Mouse (Mus musculus) stomach, postnatal 0 days (tissue): ENCODE results near the gene 1810010D01Rik. TPM values are rescaled to one million over a fixed set of nuclear protein-coding genes. Genes with fewer than 3 reads are reported as not detected.

Experiments used
- ATAC-seq: fragments of 200-750 bp; cut with Nextera tagmentation; 2 replicates; pipeline ENCODE4 v1.8.0; 2017; ENCODE audit not compliant: low FRiP score, low TSS enrichment
- DNase-seq: peaks from one replicate; pipeline ENCODE4 v3.0.0-alpha.2; 2016; ENCODE audit warnings: low spot score
- H3K27ac ChIP-seq: fragments of 300-500 bp; sonication (generic); replicated peaks from 2 replicates; pipeline ENCODE4 v1.5.1; 2014; ENCODE audit warnings: mild to moderate bottlenecking, control low read depth
- H3K27me3 ChIP-seq: fragments of 300-500 bp; sonication (generic); 2 replicates; pipeline ENCODE4 v1.6.1; 2014; ENCODE audit warnings: low read length; ENCODE audit not compliant: control insufficient read depth, insufficient read depth
- H3K36me3 ChIP-seq: fragments of 300-500 bp; sonication (generic); 2 replicates; pipeline ENCODE4 v1.6.1; 2014; ENCODE audit warnings: low read length, mixed read lengths; ENCODE audit not compliant: control insufficient read depth, insufficient read depth
- H3K4me1 ChIP-seq: fragments of 300-500 bp; sonication (generic); replicated peaks from 2 replicates; pipeline ENCODE4 v1.6.1; 2014; ENCODE audit warnings: antibody characterized with exemption; ENCODE audit not compliant: control insufficient read depth, insufficient read depth
- H3K4me2 ChIP-seq: fragments of 300-500 bp; sonication (generic); replicated peaks from 2 replicates; pipeline ENCODE4 v1.6.1; 2014; ENCODE audit warnings: low read depth, mild to moderate bottlenecking, control low read depth, moderate library complexity
- H3K4me3 ChIP-seq: fragments of 300-500 bp; sonication (generic); 2 replicates; pipeline ENCODE4 v1.5.1; 2014; ENCODE audit warnings: low read depth, low read length, control low read depth
- H3K9ac ChIP-seq: fragments of 300-500 bp; sonication (generic); 2 replicates; pipeline ENCODE4 v1.6.1; 2014; ENCODE audit warnings: mild to moderate bottlenecking, low read length, control low read depth, mixed read lengths
- H3K9me3 ChIP-seq: fragments of 300-500 bp; sonication (generic); 2 replicates; pipeline ENCODE4 v1.6.1; 2016; ENCODE audit warnings: low read length; ENCODE audit not compliant: control insufficient read depth
- CTCF ChIP-seq: IDR thresholded peaks from 2 replicates; pipeline ENCODE4 v1.5.1; 2016; ENCODE audit warnings: antibody characterized with exemption, low read depth, mild to moderate bottlenecking, moderate library complexity
- EP300 ChIP-seq: optimal IDR thresholded peaks from 2 replicates; pipeline ENCODE3; 2016; ENCODE audit warnings: antibody characterized with exemption
- WGBS: fragments of 180-500 bp; shearing (Covaris S2); extraction: QIAGEN DNeasy Blood & Tissue Kit; methylation state at CpG from one replicate; pipeline ENCODE4 v1.1.7; 2014; 5-methylcytosine and 5-hydroxymethylcytosine counted together
- polyA plus RNA-seq: library from polyadenylated mRNA; unstranded; fragments of >200 nt; fragmentation: Nextera tagmentation; extraction: Ambion mirVana; gene quantifications from 2 replicates; pipeline ENCODE4 v1.2.1, GENCODE M21; 2015

The 1810010D01Rik gene
- polyA plus RNA-seq, 1 experiment from 2014 or later = 111 TPM

DNA sequence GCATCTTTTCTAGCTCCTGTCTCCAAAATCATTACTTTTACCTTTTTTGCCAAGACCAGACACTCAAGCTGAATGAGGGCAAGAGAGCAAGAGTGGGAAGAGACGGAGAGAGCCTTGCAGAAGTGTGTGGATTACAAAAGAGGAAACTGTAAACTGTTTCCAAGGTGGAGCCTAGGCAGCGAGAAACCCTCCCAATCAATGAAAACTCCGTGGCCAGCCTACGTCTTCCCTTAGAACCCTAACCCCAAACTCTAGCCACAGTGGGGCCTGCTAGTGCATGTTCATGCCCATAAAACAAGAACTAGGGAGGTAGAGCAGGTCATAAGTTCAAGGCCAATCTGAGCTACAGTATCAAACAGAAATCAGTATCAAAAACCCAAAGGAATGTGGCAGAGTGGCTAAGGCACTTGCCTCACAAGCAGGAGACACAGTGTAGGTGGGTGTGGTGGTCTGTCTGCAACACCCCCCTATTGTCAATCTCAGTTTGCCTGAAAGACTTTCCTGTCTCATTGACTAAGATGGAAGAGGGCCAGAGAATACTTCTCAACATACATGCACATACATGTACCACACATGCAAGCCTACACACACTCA lies 2.7 kb upstream of the 1810010D01Rik start:
- no peaks in the 10 kb centered on the region for H3K36me3 ChIP-seq
- 71% methylated on average over 4 of the region's 4 CpGs for WGBS
- H3K4me1 ChIP-seq = peaks cover 6% of the 10 kb centered on the region
- H3K27me3 ChIP-seq = no peaks in the 10 kb centered on the region
- H3K4me3 ChIP-seq = no peak overlapping the region
- H3K9me3 ChIP-seq = no peaks in the 10 kb centered on the region
- TF ChIP-seq EP300 (no peak), CTCF (no peak)
- H3K27ac ChIP-seq = no peak overlapping the region
- ATAC-seq = no peak
- no peak overlapping the region for H3K4me2 ChIP-seq
- H3K9ac ChIP-seq = no peak overlapping the region
- DNase-seq = no peak

DNA sequence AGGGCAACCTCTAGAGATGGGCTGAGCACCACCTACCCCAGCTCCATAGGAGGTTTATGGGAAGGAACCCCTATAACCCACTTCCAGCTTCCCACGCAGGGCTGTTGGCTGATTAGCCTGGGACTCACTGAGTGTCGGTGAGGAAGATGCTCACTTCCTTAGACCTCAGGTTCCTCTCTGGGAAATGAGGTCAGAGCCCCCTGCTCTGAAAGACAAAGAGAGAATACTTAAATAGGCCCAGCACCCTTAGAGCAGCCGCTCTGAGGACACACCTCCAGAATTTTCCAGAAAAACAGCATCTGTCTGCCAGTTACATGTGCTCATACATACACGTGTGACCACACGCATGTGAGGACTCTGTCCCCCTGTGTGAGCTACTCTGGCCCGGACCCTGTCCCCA lies 1.1 kb downstream of the 1810010D01Rik start:
- DNase-seq (no peak), ATAC-seq (no peak)
- H3K4me1 ChIP-seq = peaks cover 6% of the 10 kb centered on the region
- no peaks in the 10 kb centered on the region for H3K27me3 ChIP-seq
- peak overlapping the region; percentile 50 for H3K4me2 ChIP-seq
- no peak overlapping the region for H3K4me3 ChIP-seq
- TF ChIP-seq EP300 (no peak), CTCF (no peak)
- WGBS = 76% methylated on average over 6 of the region's 6 CpGs
- H3K27ac ChIP-seq = peak overlapping the region; percentile 90
- H3K9me3 ChIP-seq = no peaks in the 10 kb centered on the region
- H3K36me3 ChIP-seq = no peaks in the 10 kb centered on the region
- peak overlapping the region; percentile 74 for H3K9ac ChIP-seq

DNA sequence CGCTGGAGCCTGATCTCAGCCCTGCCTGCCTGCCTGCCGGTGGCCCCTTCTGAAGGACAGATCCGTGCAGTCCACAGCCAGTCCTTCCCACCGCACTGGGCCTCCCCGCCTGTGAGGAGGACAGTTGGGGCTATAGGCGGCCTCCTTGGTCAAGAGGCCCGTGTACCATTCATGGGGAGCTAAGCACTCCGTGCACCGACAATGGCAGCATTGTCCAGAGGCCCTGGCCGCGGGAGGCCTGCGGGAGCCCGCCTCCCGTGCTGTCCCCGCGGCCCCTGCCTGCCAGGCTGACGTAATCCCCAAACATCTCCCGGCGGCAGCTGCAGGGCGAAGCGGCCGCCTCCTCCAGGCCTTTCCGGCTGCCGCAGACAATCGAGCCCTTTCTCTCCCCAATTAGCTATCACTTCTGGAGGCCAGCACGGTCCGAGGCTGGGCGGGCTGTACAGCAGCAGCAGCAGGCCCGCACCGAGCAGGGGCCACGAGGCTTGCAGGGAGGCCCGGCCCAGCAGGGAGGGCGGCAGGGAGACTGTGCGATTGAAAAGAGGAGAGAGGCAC lies 1.8 kb downstream of the 1810010D01Rik start:
- H3K27ac ChIP-seq = peak overlapping the region; percentile 90
- DNase-seq (peak; percentile 80), ATAC-seq (peak; percentile 88)
- H3K9me3 ChIP-seq = no peaks in the 10 kb centered on the region
- WGBS = 2% methylated on average over 33 of the region's 34 CpGs
- TF ChIP-seq CTCF (peak; percentile 47), EP300 (no peak)
- no peaks in the 10 kb centered on the region for H3K27me3 ChIP-seq
- H3K4me2 ChIP-seq = peak overlapping the region; percentile 50
- peak overlapping the region; percentile 1; the same call in 1 of the 2 replicates for H3K4me3 ChIP-seq
- H3K4me1 ChIP-seq = peaks cover 6% of the 10 kb centered on the region
- H3K9ac ChIP-seq = peak overlapping the region; percentile 74
- no peaks in the 10 kb centered on the region for H3K36me3 ChIP-seq

DNA sequence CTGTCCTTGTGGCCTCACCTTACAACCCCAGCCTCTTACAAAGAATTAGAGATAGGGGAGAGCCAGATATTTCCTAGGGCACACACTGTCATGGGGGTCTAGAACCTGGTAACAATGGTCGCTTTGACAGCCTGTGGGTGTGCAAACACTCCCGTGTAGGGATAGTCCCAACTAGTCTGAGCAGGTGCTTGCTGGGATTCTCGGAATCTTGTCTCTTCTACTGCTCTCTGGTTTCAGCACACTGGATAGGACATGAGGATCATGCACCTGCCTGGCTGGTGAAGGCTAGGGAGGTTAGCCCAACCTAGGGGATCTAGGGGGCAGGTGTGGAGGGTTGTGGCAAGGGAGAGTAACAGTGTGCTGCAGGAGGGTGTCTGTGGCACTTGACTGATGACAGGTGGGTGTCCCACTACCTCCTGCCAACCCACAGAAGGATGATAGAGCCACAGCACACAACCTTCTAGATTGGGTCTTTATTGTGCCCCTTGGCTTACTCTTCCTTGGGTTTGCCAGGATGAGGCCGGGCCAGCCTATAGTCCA lies 2.5 kb downstream of the 1810010D01Rik start:
- no peak overlapping the region; the same call in 1 of the 2 replicates for H3K4me2 ChIP-seq
- peak overlapping the region; percentile 74; the same call in 1 of the 2 replicates for H3K9ac ChIP-seq
- H3K4me1 ChIP-seq = peaks cover 6% of the 10 kb centered on the region
- no peaks in the 10 kb centered on the region for H3K9me3 ChIP-seq
- no peaks in the 10 kb centered on the region for H3K27me3 ChIP-seq
- ATAC-seq = no peak
- no peaks in the 10 kb centered on the region for H3K36me3 ChIP-seq
- WGBS = 79% methylated on average over 4 of the region's 4 CpGs
- H3K27ac ChIP-seq = peak overlapping the region; percentile 90
- no peak for TF ChIP-seq EP300
- no peak for TF ChIP-seq CTCF
- no peak overlapping the region for H3K4me3 ChIP-seq
- no peak for DNase-seq

DNA sequence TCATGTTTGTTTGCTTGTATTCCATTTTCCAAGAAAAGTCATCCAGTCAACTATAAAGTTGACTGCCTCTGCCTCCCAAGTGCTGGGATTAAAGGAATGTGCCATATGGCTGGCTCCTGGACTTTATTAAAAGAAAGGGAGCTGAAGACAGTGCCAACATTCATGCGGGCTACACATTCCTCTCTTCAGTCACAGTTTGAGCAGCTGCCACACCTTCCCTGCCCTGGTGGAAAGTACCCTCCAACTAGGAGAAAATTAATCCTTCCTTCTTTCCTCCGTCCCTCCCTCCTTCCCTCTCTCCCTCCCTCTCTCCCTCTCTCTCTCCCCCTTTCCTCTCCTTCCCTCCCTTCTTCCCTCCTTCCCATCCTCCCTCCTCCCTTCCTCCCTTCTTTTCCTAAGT lies 8.2 kb downstream of the 1810010D01Rik start:
- TF ChIP-seq CTCF (no peak), EP300 (no peak)
- no peak overlapping the region for H3K4me3 ChIP-seq
- H3K4me1 ChIP-seq = peaks cover 3% of the 10 kb centered on the region
- H3K9ac ChIP-seq = no peak overlapping the region
- DNase-seq = no peak
- no peaks in the 10 kb centered on the region for H3K36me3 ChIP-seq
- H3K27me3 ChIP-seq = no peaks in the 10 kb centered on the region
- WGBS = 28% methylated on average over 2 of the region's 2 CpGs
- no peaks in the 10 kb centered on the region for H3K9me3 ChIP-seq
- H3K4me2 ChIP-seq = no peak overlapping the region
- ATAC-seq = no peak
- 0 out of 2 replicates have a peak overlapping the region, but pooled peaks have one; percentile 18 for H3K27ac ChIP-seq

DNA sequence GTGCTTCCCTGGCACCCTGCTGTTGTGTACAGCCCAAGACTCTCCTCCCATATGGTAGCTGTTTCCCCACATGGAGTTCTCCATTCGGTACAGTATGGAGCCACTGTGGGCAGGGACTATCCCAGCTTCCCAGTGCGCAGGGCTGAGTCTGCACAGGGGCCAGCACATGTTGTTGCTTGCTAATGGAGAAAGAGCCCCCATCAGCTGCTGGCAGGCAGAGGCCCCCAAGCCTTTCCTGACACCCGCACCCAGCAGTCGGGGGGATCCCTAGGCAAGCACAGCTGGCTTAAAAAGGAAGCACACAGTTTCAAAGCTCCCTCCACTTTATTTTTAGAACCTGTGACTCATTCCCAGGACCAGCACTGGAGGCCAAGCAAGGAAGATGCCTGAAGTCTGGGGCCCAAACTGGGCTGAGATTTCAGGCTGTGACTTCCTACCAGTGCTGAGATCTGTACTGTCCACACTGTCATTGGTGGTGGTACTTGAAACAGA lies 9.7 kb downstream of the 1810010D01Rik start:
- WGBS = 15% methylated on average over 4 of the region's 4 CpGs
- H3K9me3 ChIP-seq = no peaks in the 10 kb centered on the region

More for the DNA sequence above, 9.7 kb downstream of the 1810010D01Rik start:
- DNase-seq (no peak), ATAC-seq (peak; percentile 69; the same call in 1 of the 2 replicates)
- Histone ChIP-seq H3K4me3 (no peak overlapping the region), H3K36me3 (no peaks in the 10 kb centered on the region), H3K27me3 (no peaks in the 10 kb centered on the region), H3K27ac (peak overlapping the region; percentile 85), H3K4me1 (peaks cover 11% of the 10 kb centered on the region), H3K9ac (no peak overlapping the region), H3K4me2 (no peak overlapping the region)
- TF ChIP-seq CTCF (no peak), EP300 (no peak)
